Mouse (Mus musculus): ENCODE measurements around the gene Hmgb1. TPM values are rescaled to one million over a fixed set of nuclear protein-coding genes. Genes with fewer than 3 reads are reported as not detected.

Gene Hmgb1
- total and polyA plus RNA-seq, 2 experiments from 2014 or later = 128 to 757 TPM

DNA sequence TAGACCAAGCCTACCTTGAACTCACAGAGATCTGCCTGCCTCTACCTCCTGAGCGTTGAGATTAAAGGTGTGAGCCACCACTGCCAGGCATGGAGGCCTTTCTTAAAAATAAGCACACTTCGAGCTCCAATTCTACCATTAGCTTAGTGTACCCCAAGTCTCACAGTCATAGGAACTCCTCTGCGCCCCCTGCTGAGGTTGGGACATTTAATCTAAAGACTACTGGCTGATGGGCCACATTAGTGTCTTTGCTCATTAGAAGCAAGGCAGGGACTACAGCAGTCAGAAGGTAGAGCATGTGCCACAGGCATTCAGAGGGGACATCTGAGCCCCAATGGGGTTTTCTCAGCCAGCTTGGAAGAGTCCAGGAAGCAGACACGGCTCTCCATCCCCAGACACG is 86.4 kb downstream of the Hmgb1 start:
- Histone ChIP-seq H3K27ac (no peak overlapping the region), H3K4me2 (ENCODE audit: low read depth, low read length) (no peak overlapping the region), H3K36me3 (ENCODE audit: insufficient read depth, low read length) (no peaks in the 10 kb centered on the region), H3K9me3 (ENCODE audit: low read length) (no peaks in the 10 kb centered on the region), H3K27me3 (ENCODE audit: insufficient read depth, low read length) (no peaks in the 10 kb centered on the region), H3K9ac (replicated peaks; ENCODE audit: low read length) (no peak overlapping the region), H3K4me1 (ENCODE audit: insufficient read depth, low read length) (no peaks in the 10 kb centered on the region), H3K4me3 (ENCODE audit: low read length) (no peak overlapping the region)
- ATAC-seq = no peak
- 90% methylated on average over 5 of the region's 5 CpGs for WGBS
- no peak for DNase-seq (ENCODE audit: low spot score)
- no peak for TF ChIP-seq CTCF (IDR thresholded peaks at IDR 0.05; ENCODE audit: low read depth)

DNA sequence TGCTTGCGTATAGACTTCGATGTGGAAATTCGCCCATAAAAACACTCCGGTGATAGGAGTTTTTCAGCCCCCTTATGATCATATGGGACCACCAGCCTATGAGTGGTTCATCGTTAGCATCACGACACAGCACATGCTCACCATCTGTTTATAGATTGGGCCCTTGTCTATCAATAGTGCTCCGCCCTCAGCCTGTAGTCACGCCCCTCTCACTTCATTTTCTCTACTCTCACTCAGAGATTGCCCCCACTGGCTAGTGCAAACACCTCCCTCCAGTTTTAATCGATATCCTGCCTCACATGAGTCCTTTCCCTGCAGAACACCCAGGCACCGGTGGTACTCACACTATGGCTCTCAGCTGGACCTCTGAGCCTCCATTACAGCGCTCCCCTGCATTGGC is 88.0 kb downstream of the Hmgb1 start:
- Histone ChIP-seq H3K4me2 (ENCODE audit: low read depth, low read length) (no peak overlapping the region), H3K27ac (no peak overlapping the region), H3K9ac (replicated peaks; ENCODE audit: low read length) (no peak overlapping the region), H3K9me3 (ENCODE audit: low read length) (no peaks in the 10 kb centered on the region), H3K36me3 (ENCODE audit: insufficient read depth, low read length) (no peaks in the 10 kb centered on the region), H3K4me3 (ENCODE audit: low read length) (no peak overlapping the region), H3K4me1 (ENCODE audit: insufficient read depth, low read length) (no peaks in the 10 kb centered on the region), H3K27me3 (ENCODE audit: insufficient read depth, low read length) (no peaks in the 10 kb centered on the region)
- no peak for DNase-seq (ENCODE audit: low spot score)
- 80% methylated on average over 11 of the region's 11 CpGs for WGBS
- no peak for ATAC-seq
- no peak for TF ChIP-seq CTCF (IDR thresholded peaks at IDR 0.05; ENCODE audit: low read depth)

DNA sequence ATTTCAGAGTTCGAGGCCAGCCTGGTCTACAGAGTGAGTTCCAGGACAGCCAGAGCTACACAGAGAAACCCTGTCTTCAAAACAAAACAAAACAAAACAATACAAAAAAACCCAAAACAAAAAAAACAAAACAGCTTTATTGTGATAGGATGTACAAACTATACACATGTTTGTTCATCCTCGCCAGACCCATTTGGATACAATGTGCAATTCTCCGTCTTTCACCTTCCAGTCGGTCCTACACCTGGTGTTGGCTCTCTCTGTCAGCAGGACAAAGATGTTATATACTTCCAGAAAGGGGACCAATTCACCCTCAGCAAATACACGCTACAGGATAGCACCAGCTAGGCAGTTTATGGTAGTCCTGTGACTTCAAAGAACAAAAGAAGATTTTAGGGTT is 91.4 kb downstream of the Hmgb1 start:
- no peaks in the 10 kb centered on the region for H3K36me3 ChIP-seq (ENCODE audit: insufficient read depth, low read length)
- 89% methylated on average over 5 of the region's 5 CpGs for WGBS
- DNase-seq (ENCODE audit: low spot score) (no peak), ATAC-seq (no peak)
- H3K4me1 ChIP-seq (ENCODE audit: insufficient read depth, low read length) = no peaks in the 10 kb centered on the region
- H3K4me3 ChIP-seq (ENCODE audit: low read length) = no peak overlapping the region
- H3K9ac ChIP-seq (replicated peaks; ENCODE audit: low read length) = no peak overlapping the region
- H3K27me3 ChIP-seq (ENCODE audit: insufficient read depth, low read length) = no peaks in the 10 kb centered on the region
- H3K4me2 ChIP-seq (ENCODE audit: low read depth, low read length) = no peak overlapping the region
- TF ChIP-seq CTCF (IDR thresholded peaks at IDR 0.05; ENCODE audit: low read depth) = no peak
- H3K9me3 ChIP-seq (ENCODE audit: low read length) = no peaks in the 10 kb centered on the region
- H3K27ac ChIP-seq = no peak overlapping the region

DNA sequence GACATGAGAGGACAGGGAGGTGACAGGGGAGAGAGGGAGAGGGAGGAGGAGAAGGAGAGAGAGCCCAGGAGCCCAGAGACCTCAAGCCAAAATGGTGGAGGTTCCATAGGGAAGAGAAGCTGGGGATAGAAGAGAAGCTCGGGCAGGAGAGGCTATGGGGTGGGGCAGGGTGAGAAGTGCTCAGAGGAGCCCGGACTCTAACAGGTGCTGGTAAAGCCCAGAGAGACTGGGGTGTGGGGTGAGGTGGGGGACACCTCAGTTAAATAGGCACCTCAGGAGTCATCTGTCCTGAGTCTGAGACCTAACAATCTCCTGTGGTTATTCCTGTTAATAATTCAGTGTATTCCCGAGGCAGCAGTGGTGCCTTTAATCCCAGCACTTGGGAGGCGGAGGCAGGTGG is 91.8 kb downstream of the Hmgb1 start:
- no peaks in the 10 kb centered on the region for H3K9me3 ChIP-seq (ENCODE audit: low read length)
- H3K27ac ChIP-seq = no peak overlapping the region
- H3K4me2 ChIP-seq (ENCODE audit: low read depth, low read length) = no peak overlapping the region
- ATAC-seq (no peak), DNase-seq (ENCODE audit: low spot score) (no peak)
- H3K36me3 ChIP-seq (ENCODE audit: insufficient read depth, low read length) = no peaks in the 10 kb centered on the region
- TF ChIP-seq CTCF (IDR thresholded peaks at IDR 0.05; ENCODE audit: low read depth) = no peak
- H3K27me3 ChIP-seq (ENCODE audit: insufficient read depth, low read length) = no peaks in the 10 kb centered on the region
- H3K4me3 ChIP-seq (ENCODE audit: low read length) = no peak overlapping the region
- H3K4me1 ChIP-seq (ENCODE audit: insufficient read depth, low read length) = no peaks in the 10 kb centered on the region
- no peak overlapping the region for H3K9ac ChIP-seq (replicated peaks; ENCODE audit: low read length)
- 90% methylated on average over 4 of the region's 4 CpGs for WGBS

GRCm38 (mm10) chr5:149091256-149091655 is 93.0 kb downstream of the Hmgb1 start:
- no peaks in the 10 kb centered on the region for H3K27me3 ChIP-seq (ENCODE audit: insufficient read depth, low read length)
- DNase-seq (ENCODE audit: low spot score) = no peak
- WGBS = 90% methylated on average over 14 of the region's 14 CpGs

DNA sequence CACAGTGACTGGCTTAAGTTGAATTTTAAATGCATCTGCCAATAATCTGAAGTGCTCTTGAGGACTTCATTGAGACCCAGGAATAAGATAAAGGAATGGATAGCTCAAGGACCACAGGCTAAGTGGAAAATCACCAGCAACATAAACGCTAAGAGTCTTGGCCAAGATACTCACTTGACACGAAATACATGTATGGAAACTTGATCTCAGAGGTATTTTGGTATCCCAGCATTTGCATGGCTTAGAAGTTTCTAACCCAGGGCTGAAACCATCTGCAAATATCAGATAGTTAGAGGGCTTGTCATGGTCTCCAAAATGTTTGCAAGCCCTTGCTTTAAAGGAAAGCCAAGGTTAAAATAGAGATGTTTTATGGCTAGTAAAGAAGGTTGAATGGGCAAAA is 94.4 kb downstream of the Hmgb1 start:
- WGBS = 85% methylated on average over 2 of the region's 2 CpGs
- no peak for TF ChIP-seq CTCF (IDR thresholded peaks at IDR 0.05; ENCODE audit: low read depth)
- ATAC-seq = no peak
- Histone ChIP-seq H3K9me3 (ENCODE audit: low read length) (no peaks in the 10 kb centered on the region), H3K4me2 (ENCODE audit: low read depth, low read length) (no peak overlapping the region), H3K4me3 (ENCODE audit: low read length) (no peak overlapping the region), H3K4me1 (ENCODE audit: insufficient read depth, low read length) (no peaks in the 10 kb centered on the region), H3K27ac (no peak overlapping the region), H3K9ac (replicated peaks; ENCODE audit: low read length) (no peak overlapping the region), H3K36me3 (ENCODE audit: insufficient read depth, low read length) (no peaks in the 10 kb centered on the region), H3K27me3 (ENCODE audit: insufficient read depth, low read length) (no peaks in the 10 kb centered on the region)
- no peak for DNase-seq (ENCODE audit: low spot score)

More at GRCm38 (mm10) chr5:149091256-149091655, 93.0 kb downstream of the Hmgb1 start:
- no peak for ATAC-seq
- Histone ChIP-seq H3K4me1 (ENCODE audit: insufficient read depth, low read length) (no peaks in the 10 kb centered on the region), H3K4me3 (ENCODE audit: low read length) (no peak overlapping the region), H3K9me3 (ENCODE audit: low read length) (no peaks in the 10 kb centered on the region), H3K9ac (replicated peaks; ENCODE audit: low read length) (no peak overlapping the region), H3K4me2 (ENCODE audit: low read depth, low read length) (no peak overlapping the region), H3K27ac (no peak overlapping the region), H3K36me3 (ENCODE audit: insufficient read depth, low read length) (no peaks in the 10 kb centered on the region)
- TF ChIP-seq CTCF (IDR thresholded peaks at IDR 0.05; ENCODE audit: low read depth) = no peak

DNA sequence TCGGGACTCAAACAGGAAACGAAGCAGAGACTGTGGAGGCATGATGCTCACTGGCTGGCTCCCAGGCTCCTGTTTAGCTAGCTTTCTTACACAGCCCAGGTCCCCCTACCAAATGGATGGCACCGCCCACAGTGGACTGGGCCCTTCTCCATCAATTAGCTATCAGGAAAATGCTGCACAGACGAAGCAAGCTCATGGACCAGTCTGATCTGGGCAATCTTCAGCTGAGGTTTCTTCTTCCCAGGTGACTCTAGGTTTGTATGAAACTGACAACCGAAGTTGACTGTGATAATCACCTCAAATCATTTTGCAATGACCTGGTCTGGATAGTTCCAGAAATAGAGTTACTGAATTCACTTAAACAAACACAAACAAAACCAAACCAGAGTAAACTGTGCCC is 94.8 kb downstream of the Hmgb1 start:
- no peak for ATAC-seq
- 90% methylated on average over 5 of the region's 5 CpGs for WGBS
- H3K36me3 ChIP-seq (ENCODE audit: insufficient read depth, low read length) = no peaks in the 10 kb centered on the region

More for the DNA sequence above, 94.8 kb downstream of the Hmgb1 start:
- no peaks in the 10 kb centered on the region for H3K27me3 ChIP-seq (ENCODE audit: insufficient read depth, low read length)
- no peaks in the 10 kb centered on the region for H3K4me1 ChIP-seq (ENCODE audit: insufficient read depth, low read length)
- no peak overlapping the region for H3K27ac ChIP-seq
- H3K4me3 ChIP-seq (ENCODE audit: low read length) = no peak overlapping the region
- no peak for DNase-seq (ENCODE audit: low spot score)
- H3K4me2 ChIP-seq (ENCODE audit: low read depth, low read length) = no peak overlapping the region
- no peak overlapping the region for H3K9ac ChIP-seq (replicated peaks; ENCODE audit: low read length)
- TF ChIP-seq CTCF (IDR thresholded peaks at IDR 0.05; ENCODE audit: low read depth) = no peak
- H3K9me3 ChIP-seq (ENCODE audit: low read length) = no peaks in the 10 kb centered on the region
